Mouse (Mus musculus) erythroblast, embryonic 14.5 days (primary cell): ENCODE results near the gene Gm7534. TPM values are rescaled to one million over a fixed set of nuclear protein-coding genes. Genes with fewer than 3 reads are reported as not detected.
"Not testable (repeated sequence)": the region's sequence is repeated elsewhere in the genome, so short reads cannot be mapped to it uniquely, and the experiment has no call there.

Experiments
- H3K27me3 ChIP-seq: 2 replicates; pipeline ENCODE4 v1.6.1; 2012; ENCODE audit warnings: inconsistent platforms; ENCODE audit not compliant: control insufficient read depth
- H3K36me3 ChIP-seq: 2 replicates; pipeline ENCODE4 v1.6.1; 2012; ENCODE audit warnings: mild to moderate bottlenecking, inconsistent platforms; ENCODE audit not compliant: control insufficient read depth
- H3K4me1 ChIP-seq: 2 replicates; pipeline ENCODE4 v1.6.1; 2012; ENCODE audit warnings: inconsistent platforms; ENCODE audit not compliant: control insufficient read depth
- H3K4me3 ChIP-seq: replicated peaks from 2 replicates; pipeline ENCODE3; 2012; ENCODE audit warnings: moderate library complexity, mild to moderate bottlenecking, inconsistent platforms
- H3K9me3 ChIP-seq: 2 replicates; pipeline ENCODE4 v1.6.1; 2012; ENCODE audit warnings: low read length, inconsistent platforms, mixed read lengths; ENCODE audit not compliant: control insufficient read depth
- GATA1 ChIP-seq: IDR thresholded peaks from 2 replicates; pipeline ENCODE4 v1.6.1; 2012; ENCODE audit warnings: low read length, inconsistent platforms, mixed read lengths
- TAL1 ChIP-seq: IDR thresholded peaks from 3 replicates; pipeline ENCODE4 v1.6.1; 2012; ENCODE audit warnings: low read length, inconsistent platforms, mixed read lengths
- polyA plus RNA-seq: library from polyadenylated mRNA; stranded (reverse); fragments of >175 nt; gene quantifications from 2 replicates; pipeline ENCODE4 v1.2.3, GENCODE M21; 2012

Gm7534 gene
- polyA plus RNA-seq, 1 experiment: not detected

- no peaks in the 10 kb centered on the region for H3K9me3 ChIP-seq
- no peak overlapping the region for H3K4me3 ChIP-seq
- H3K4me1 ChIP-seq: no peaks in the 10 kb centered on the region
- TF ChIP-seq TAL1 (no peak), GATA1 (no peak)
- no peaks in the 10 kb centered on the region for H3K27me3 ChIP-seq
- H3K36me3 ChIP-seq: peaks cover 74% of the 10 kb centered on the region
These were observed 47.3 kb downstream of the Gm7534 start for GRCm38 (mm10) chr4:134155531-134155930.

DNA sequence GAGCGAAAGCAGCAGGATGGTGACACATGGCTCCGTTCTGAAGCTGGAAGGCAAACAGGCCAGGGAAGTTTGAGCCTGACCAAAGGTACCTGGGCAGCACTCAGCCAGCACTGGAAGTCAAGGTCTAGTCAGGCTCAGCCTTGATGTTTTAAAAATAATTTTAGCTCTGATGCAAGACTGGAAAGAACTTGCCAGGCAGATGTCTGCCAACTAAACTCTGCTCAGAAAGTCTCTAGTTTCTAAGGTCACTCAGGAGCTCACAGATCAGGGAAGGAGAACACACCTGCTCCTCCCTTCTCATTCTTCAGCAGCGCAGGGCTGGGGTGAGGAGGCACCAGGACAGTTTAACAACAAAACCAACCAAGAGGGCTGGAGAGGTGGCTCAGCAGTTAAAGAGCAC is 48.5 kb downstream of the Gm7534 start:
- TF ChIP-seq GATA1 (no peak), TAL1 (no peak)
- H3K4me3 ChIP-seq: no peak overlapping the region

GRCm38 (mm10) chr4:134153656-134154055 is 49.1 kb downstream of the Gm7534 start:
- TF ChIP-seq GATA1: no peak
- TF ChIP-seq TAL1: no peak
- Histone ChIP-seq H3K9me3 (no peaks in the 10 kb centered on the region), H3K36me3 (peaks cover 84% of the 10 kb centered on the region)

More for the DNA sequence above, 48.5 kb downstream of the Gm7534 start:
- Histone ChIP-seq H3K4me1 (no peaks in the 10 kb centered on the region), H3K27me3 (no peaks in the 10 kb centered on the region), H3K36me3 (peaks cover 82% of the 10 kb centered on the region), H3K9me3 (no peaks in the 10 kb centered on the region)

GRCm38 (mm10) chr4:134152112-134152511 is 50.7 kb downstream of the Gm7534 start:
- H3K4me1 ChIP-seq: no peaks in the 10 kb centered on the region
- peaks cover 88% of the 10 kb centered on the region for H3K36me3 ChIP-seq
- TF ChIP-seq GATA1 (no peak), TAL1 (no peak)

More at GRCm38 (mm10) chr4:134153656-134154055, 49.1 kb downstream of the Gm7534 start:
- no peak overlapping the region for H3K4me3 ChIP-seq
- H3K4me1 ChIP-seq: no peaks in the 10 kb centered on the region
- no peaks in the 10 kb centered on the region for H3K27me3 ChIP-seq

GRCm38 (mm10) chr4:134149389-134149788 is 53.4 kb downstream of the Gm7534 start:
- H3K4me3 ChIP-seq: no peak overlapping the region
- H3K9me3 ChIP-seq: no peaks in the 10 kb centered on the region
- TF ChIP-seq TAL1 (no peak), GATA1 (no peak)
- peaks cover 85% of the 10 kb centered on the region for H3K36me3 ChIP-seq
- no peaks in the 10 kb centered on the region for H3K4me1 ChIP-seq
- no peaks in the 10 kb centered on the region for H3K27me3 ChIP-seq

More at GRCm38 (mm10) chr4:134152112-134152511, 50.7 kb downstream of the Gm7534 start:
- Histone ChIP-seq H3K4me3 (no peak overlapping the region), H3K9me3 (no peaks in the 10 kb centered on the region), H3K27me3 (no peaks in the 10 kb centered on the region)

- H3K4me1 ChIP-seq, H3K27me3 ChIP-seq, H3K9me3 ChIP-seq, H3K4me3 ChIP-seq: not testable (repeated sequence)
- H3K36me3 ChIP-seq: peaks cover 56% of the 10 kb centered on the region
These were observed 58.5 kb downstream of the Gm7534 start for GRCm38 (mm10) chr4:134144297-134144696.

Other genes starting within 250 kb of the Gm7534 start
- 87.9 and 104 TPM in 2 replicates for gene Hmgn2, start 234.4 kb downstream of the Gm7534 start, polyA plus RNA-seq
- gene Dhdds, start 202.1 kb downstream of the Gm7534 start, polyA plus RNA-seq: 1.2 and 1.5 TPM in 2 replicates
- not detected in 2 replicates for gene Lin28a, start 184.2 kb downstream of the Gm7534 start, polyA plus RNA-seq
- gene Zfp683, start 149.2 kb downstream of the Gm7534 start, polyA plus RNA-seq: not detected in 2 replicates
- 0.01 TPM in 1 of 2 replicates, not detected in the other for gene Crybg2, start 142.2 kb downstream of the Gm7534 start, polyA plus RNA-seq
- 0.24 and 0.41 TPM in 2 replicates for gene Cd52, start 107.9 kb downstream of the Gm7534 start, polyA plus RNA-seq
- 0.08 and 0.21 TPM in 2 replicates for gene Ubxn11, start 100.4 kb downstream of the Gm7534 start, polyA plus RNA-seq
- 2.5 and 5.4 TPM in 2 replicates for gene Sh3bgrl3, start 74.2 kb downstream of the Gm7534 start, polyA plus RNA-seq
- 2.4 and 3.6 TPM in 2 replicates for gene Cep85, start 15.9 kb downstream of the Gm7534 start, polyA plus RNA-seq
- not detected in 2 replicates for gene Catsper4, start 24.4 kb upstream of the Gm7534 start, polyA plus RNA-seq
- gene Cnksr1, start 35.4 kb upstream of the Gm7534 start, polyA plus RNA-seq: not detected in 2 replicates
- gene E130218I03Rik, start 40.7 kb upstream of the Gm7534 start, polyA plus RNA-seq: not detected in 2 replicates
- 1.3 TPM in 2 replicates for gene Zfp593, start 42.6 kb upstream of the Gm7534 start, polyA plus RNA-seq
- gene Gm30191, start 43.9 kb upstream of the Gm7534 start, polyA plus RNA-seq: 0.06 TPM in 1 of 2 replicates, not detected in the other
- 0.03 TPM in 1 of 2 replicates, not detected in the other for gene Grrp1, start 51.1 kb upstream of the Gm7534 start, polyA plus RNA-seq
- gene Pdik1l, start 84.9 kb upstream of the Gm7534 start, polyA plus RNA-seq: 0.14 and 0.53 TPM in 2 replicates
- gene Trim63, start 112.1 kb upstream of the Gm7534 start, polyA plus RNA-seq: not detected in 2 replicates
- gene Slc30a2, start 140.2 kb upstream of the Gm7534 start, polyA plus RNA-seq: not detected in 2 replicates
- not detected in 2 replicates for gene Extl1, start 180.8 kb upstream of the Gm7534 start, polyA plus RNA-seq
- not detected in 2 replicates for gene Pafah2, start 193.3 kb upstream of the Gm7534 start, polyA plus RNA-seq